Mouse (Mus musculus) liver, embryonic 13.5 days (tissue): Measurements from ENCODE around the gene Acad9. TPM values are rescaled to one million over a fixed set of nuclear protein-coding genes. Genes with fewer than 3 reads are reported as not detected.
"Not testable (repeated sequence)": the region's sequence is repeated elsewhere in the genome, so short reads cannot be mapped to it uniquely, and the experiment has no call there.

Source experiments
- ATAC-seq: fragments of 200-750 bp; cut with Nextera tagmentation; 2 replicates; pipeline ENCODE4 v1.8.0; 2017; ENCODE audit warnings: low read depth, mild to moderate bottlenecking, moderate number of reproducible peaks, moderate library complexity
- DNase-seq: peaks from one replicate; pipeline ENCODE4 v3.0.0; 2022
- H3K27ac ChIP-seq: fragments of 300-500 bp; sonication (generic); 2 replicates; pipeline ENCODE4 v1.5.1; 2015; ENCODE audit warnings: moderate library complexity, mild to moderate bottlenecking, inconsistent platforms
- H3K27me3 ChIP-seq: fragments of 300-500 bp; sonication (generic); 2 replicates; pipeline ENCODE4 v1.6.1; 2015; ENCODE audit warnings: mild to moderate bottlenecking, inconsistent platforms
- H3K36me3 ChIP-seq: fragments of 300-500 bp; sonication (generic); 2 replicates; pipeline ENCODE4 v1.6.1; 2015; ENCODE audit warnings: mild to moderate bottlenecking, inconsistent platforms
- H3K4me1 ChIP-seq: fragments of 300-500 bp; sonication (generic); replicated peaks from 2 replicates; pipeline ENCODE4 v1.6.1; 2015; ENCODE audit warnings: inconsistent platforms
- H3K4me2 ChIP-seq: fragments of 300-500 bp; sonication (generic); 2 replicates; pipeline ENCODE4 v1.6.1; 2015; ENCODE audit warnings: inconsistent platforms, mild to moderate bottlenecking, moderate library complexity
- H3K4me3 ChIP-seq: fragments of 300-500 bp; sonication (generic); replicated peaks from 2 replicates; pipeline ENCODE4 v1.5.1; 2015; ENCODE audit warnings: mild to moderate bottlenecking, inconsistent platforms
- H3K9ac ChIP-seq: fragments of 300-500 bp; sonication (generic); 2 replicates; pipeline ENCODE4 v1.6.1; 2015; ENCODE audit warnings: mild to moderate bottlenecking, inconsistent platforms
- H3K9me3 ChIP-seq: fragments of 300-500 bp; sonication (generic); replicated peaks from 2 replicates; pipeline ENCODE4 v1.6.1; 2016; ENCODE audit warnings: inconsistent platforms
- WGBS: fragments of 180-500 bp; shearing (Covaris S2); methylation state at CpG from one replicate; pipeline ENCODE4 v1.1.7; 2015; ENCODE audit not compliant: insufficient replicate concordance; 5-methylcytosine and 5-hydroxymethylcytosine counted together
- polyA plus RNA-seq: library from polyadenylated mRNA; unstranded; fragments of >200 nt; fragmentation: Nextera tagmentation; extraction: Ambion mirVana; gene quantifications from 2 replicates; pipeline ENCODE4 v1.2.1, GENCODE M21; 2015

Acad9 gene
- polyA plus RNA-seq, 1 experiment from 2014 or later = 35.5 TPM

DNA sequence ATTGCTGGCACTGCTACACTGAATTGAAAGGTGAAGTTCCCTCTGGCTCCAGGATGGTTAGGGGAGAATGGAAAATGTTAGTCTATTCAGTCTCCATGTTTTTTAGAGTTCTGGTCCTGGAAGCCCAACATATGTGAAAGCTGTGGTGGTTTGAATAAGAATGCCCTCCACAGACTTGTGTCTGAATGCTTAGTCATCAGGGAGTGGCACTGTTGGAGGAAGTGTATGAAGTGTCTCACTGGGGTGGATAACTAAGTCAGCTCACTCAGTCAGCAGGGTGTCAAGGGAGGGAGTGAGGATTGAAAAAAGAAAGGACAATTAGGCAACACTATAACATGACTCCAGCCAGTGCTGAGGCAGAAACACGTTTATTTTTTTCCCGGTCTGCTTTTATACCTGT lies 29.6 kb downstream of the Acad9 start:
- ATAC-seq = no peak
- Histone ChIP-seq H3K4me3 (no peak overlapping the region), H3K4me2 (no peak overlapping the region), H3K27ac (no peak overlapping the region), H3K9ac (no peak overlapping the region), H3K4me1 (no peaks in the 10 kb centered on the region), H3K27me3 (no peaks in the 10 kb centered on the region), H3K36me3 (peaks cover 8% of the 10 kb centered on the region; the same call in 1 of the 2 replicates), H3K9me3 (no peaks in the 10 kb centered on the region)
- WGBS = 86% methylated on average over 2 of the region's 2 CpGs
- DNase-seq = no peak

DNA sequence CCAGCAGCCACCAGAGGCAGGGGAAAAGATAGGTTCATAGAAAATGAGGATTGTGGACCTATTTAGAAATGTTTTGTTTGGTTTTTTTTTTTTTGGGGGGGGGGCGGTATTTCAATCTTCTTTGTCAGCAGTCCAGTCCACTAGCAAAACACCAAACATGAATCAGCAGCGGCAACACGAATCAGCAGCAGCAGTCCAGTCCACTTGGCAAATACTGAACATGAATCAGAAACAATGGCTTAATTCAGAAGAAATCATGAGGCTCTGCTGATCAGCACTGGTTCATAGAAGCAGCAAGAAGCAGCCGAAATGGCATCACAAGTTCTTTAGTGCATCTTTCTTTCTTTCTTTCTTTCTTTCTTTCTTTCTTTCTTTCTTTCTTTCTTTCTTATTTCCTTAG lies 50.3 kb downstream of the Acad9 start:
- H3K9ac ChIP-seq = no peak overlapping the region
- no peak overlapping the region for H3K4me2 ChIP-seq
- no peak overlapping the region for H3K27ac ChIP-seq
- H3K27me3 ChIP-seq = no peaks in the 10 kb centered on the region
- no peaks in the 10 kb centered on the region for H3K4me1 ChIP-seq
- H3K4me3 ChIP-seq = no peak overlapping the region
- DNase-seq = no peak
- 58% methylated on average over 4 of the region's 4 CpGs for WGBS
- H3K9me3 ChIP-seq = no peaks in the 10 kb centered on the region
- no peaks in the 10 kb centered on the region for H3K36me3 ChIP-seq
- ATAC-seq = no peak

- H3K4me3 ChIP-seq = no peak overlapping the region
These were observed 54.1 kb downstream of the Acad9 start for GRCm38 (mm10) chr3:36119684-36120548.

DNA sequence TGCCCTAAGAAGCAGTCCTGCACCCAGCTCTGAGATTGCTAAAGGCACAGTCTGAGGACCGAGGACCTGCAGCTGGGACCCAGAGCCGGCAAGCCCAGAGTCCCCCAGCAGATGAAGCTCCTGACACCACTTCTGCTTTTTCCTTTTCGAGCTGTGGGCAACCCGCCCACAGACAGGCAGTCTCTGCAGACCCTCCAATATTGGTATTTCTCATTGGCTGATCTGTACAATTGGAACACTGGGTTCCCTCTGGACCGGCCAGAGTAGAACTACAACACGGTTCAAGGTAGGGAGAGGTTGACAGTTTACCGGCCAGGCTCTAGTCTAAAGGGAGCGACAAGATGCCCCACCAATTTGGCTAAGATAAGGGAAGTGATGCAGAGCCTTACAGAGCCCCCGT lies 60.4 kb downstream of the Acad9 start:
- not testable (repeated sequence) for ATAC-seq, H3K4me2 ChIP-seq, H3K27ac ChIP-seq, H3K36me3 ChIP-seq, H3K9ac ChIP-seq, H3K9me3 ChIP-seq, H3K4me3 ChIP-seq, H3K27me3 ChIP-seq, DNase-seq, H3K4me1 ChIP-seq
- WGBS = 59% methylated on average over 9 of the region's 9 CpGs

More at GRCm38 (mm10) chr3:36119684-36120548, 54.1 kb downstream of the Acad9 start:
- H3K9ac ChIP-seq = no peak overlapping the region
- ATAC-seq (no peak), DNase-seq (no peak)
- H3K27me3 ChIP-seq = no peaks in the 10 kb centered on the region
- no peak overlapping the region for H3K4me2 ChIP-seq
- peaks cover 6% of the 10 kb centered on the region; the same call in 1 of the 2 replicates for H3K9me3 ChIP-seq
- H3K36me3 ChIP-seq = no peaks in the 10 kb centered on the region
- H3K4me1 ChIP-seq = no peaks in the 10 kb centered on the region
- no peak overlapping the region for H3K27ac ChIP-seq

DNA sequence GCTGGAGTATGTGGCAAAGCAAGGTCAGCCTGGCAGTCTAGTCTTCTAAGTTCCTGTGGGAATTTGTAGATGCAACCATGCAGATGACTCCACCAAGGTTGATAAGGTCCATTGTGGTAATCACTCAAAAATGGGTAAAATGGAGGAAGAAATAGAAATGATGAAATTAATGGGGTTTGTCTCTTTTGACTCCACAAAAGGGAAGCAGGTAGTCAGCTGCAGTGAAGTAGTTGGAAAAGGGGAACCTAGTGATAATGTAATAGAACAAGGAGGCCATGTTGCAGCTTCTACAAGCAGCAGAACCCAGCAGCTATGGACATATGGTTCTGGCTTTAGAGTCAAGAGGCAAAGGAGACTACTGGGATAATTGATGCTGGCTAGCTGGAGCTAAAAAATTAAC lies 70.4 kb downstream of the Acad9 start:
- Histone ChIP-seq H3K4me1 (no peaks in the 10 kb centered on the region), H3K27me3 (no peaks in the 10 kb centered on the region), H3K4me3 (no peak overlapping the region), H3K27ac (no peak overlapping the region), H3K9me3 (no peaks in the 10 kb centered on the region), H3K36me3 (no peaks in the 10 kb centered on the region), H3K4me2 (no peak overlapping the region), H3K9ac (no peak overlapping the region)
- ATAC-seq = no peak
- DNase-seq = no peak

DNA sequence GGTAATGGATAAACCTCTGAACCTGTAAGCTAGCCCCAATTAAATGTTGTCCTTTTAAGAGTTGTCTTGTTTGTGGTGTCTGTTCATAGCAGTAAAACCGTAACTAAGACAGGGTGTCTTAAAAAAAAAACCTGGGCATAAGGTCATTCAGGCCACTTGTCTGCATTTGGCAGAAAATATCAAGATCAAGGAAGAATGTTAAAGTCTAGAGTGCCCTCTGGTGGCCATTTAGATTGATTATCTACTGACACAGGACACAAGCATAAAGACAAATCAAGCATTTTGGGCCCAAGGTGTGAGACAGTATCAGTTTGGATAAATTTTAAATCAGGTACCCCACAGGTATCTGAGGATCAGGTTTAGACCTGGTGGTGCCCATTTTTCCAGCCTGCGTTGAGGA lies 71.8 kb downstream of the Acad9 start:
- Histone ChIP-seq H3K4me1 (no peaks in the 10 kb centered on the region), H3K36me3 (no peaks in the 10 kb centered on the region), H3K27me3 (no peaks in the 10 kb centered on the region), H3K4me2 (no peak overlapping the region), H3K9ac (no peak overlapping the region), H3K4me3 (no peak overlapping the region), H3K9me3 (no peaks in the 10 kb centered on the region), H3K27ac (no peak overlapping the region)
- DNase-seq (no peak), ATAC-seq (no peak)
- 32% methylated on average over 2 of the region's 2 CpGs for WGBS

- WGBS = 52% methylated on average over 1 of the region's 1 CpGs
These were observed 72.4 kb downstream of the Acad9 start for GRCm38 (mm10) chr3:36138171-36138660.

GRCm38 (mm10) chr3:36138996-36139395 lies 73.2 kb downstream of the Acad9 start:
- Histone ChIP-seq H3K36me3 (no peaks in the 10 kb centered on the region), H3K27me3 (no peaks in the 10 kb centered on the region), H3K4me3 (no peak overlapping the region), H3K9me3 (no peaks in the 10 kb centered on the region), H3K4me2 (no peak overlapping the region), H3K27ac (no peak overlapping the region), H3K9ac (no peak overlapping the region), H3K4me1 (no peaks in the 10 kb centered on the region)
- ATAC-seq (no peak), DNase-seq (no peak)

More at GRCm38 (mm10) chr3:36138171-36138660, 72.4 kb downstream of the Acad9 start:
- H3K27ac ChIP-seq = no peak overlapping the region
- DNase-seq (no peak), ATAC-seq (no peak)
- H3K36me3 ChIP-seq = no peaks in the 10 kb centered on the region
- H3K9me3 ChIP-seq = no peaks in the 10 kb centered on the region
- H3K4me2 ChIP-seq = no peak overlapping the region
- no peak overlapping the region for H3K4me3 ChIP-seq
- H3K27me3 ChIP-seq = no peaks in the 10 kb centered on the region
- no peaks in the 10 kb centered on the region for H3K4me1 ChIP-seq
- H3K9ac ChIP-seq = no peak overlapping the region

Other genes starting within 250 kb of the Acad9 start
- 98.7 and 125 TPM in 2 replicates for gene Dcun1d1, start 128.5 kb upstream of the Acad9 start, polyA plus RNA-seq
- 13.9 and 14.4 TPM in 2 replicates for gene Mccc1, start 65.3 kb upstream of the Acad9 start, polyA plus RNA-seq
- not detected in 2 replicates for gene Ccdc144b, start 12.4 kb upstream of the Acad9 start, polyA plus RNA-seq
- gene D3Ertd254e, start 85.0 kb downstream of the Acad9 start, polyA plus RNA-seq = 1.2 and 1.4 TPM in 2 replicates
- gene Qrfpr, start 156.3 kb downstream of the Acad9 start, polyA plus RNA-seq = 0.08 TPM in 1 of 2 replicates, not detected in the other